Mouse (Mus musculus) G1E (cell line): ENCODE data around the gene Rrp9. TPM values are rescaled to one million over a fixed set of nuclear protein-coding genes. Genes with fewer than 3 reads are reported as not detected.
A peak's percentile ranks its signal among the peaks of the same experiment; 100 is the strongest.

ENCODE experiments used
- ATAC-seq: 2 replicates; pipeline ENCODE4 v1.8.0; 2016; ENCODE audit warnings: mild to moderate bottlenecking; ENCODE audit not compliant: insufficient number of reproducible peaks, poor library complexity, low FRiP score, severe bottlenecking; ENCODE audit errors: extremely low read depth
- DNase-seq: peaks from one replicate; pipeline ENCODE4 v3.0.0; 2012; ENCODE audit warnings: low spot score
- H3K27me3 ChIP-seq: 2 replicates; pipeline ENCODE4 v1.6.1; 2012; ENCODE audit warnings: mild to moderate bottlenecking, low read length, inconsistent platforms; ENCODE audit not compliant: insufficient read depth
- H3K36me3 ChIP-seq: replicated peaks from 2 replicates; pipeline ENCODE3; 2012; ENCODE audit warnings: mild to moderate bottlenecking, inconsistent platforms
- H3K4me1 ChIP-seq: 2 replicates; pipeline ENCODE4 v1.6.1; 2012; ENCODE audit warnings: low read depth, low read length, inconsistent platforms, mixed read lengths; ENCODE audit not compliant: insufficient read depth
- H3K4me3 ChIP-seq: 2 replicates; pipeline ENCODE4 v1.5.1; 2012; ENCODE audit warnings: low read depth, mild to moderate bottlenecking, inconsistent platforms, low read length, moderate library complexity, mixed read lengths
- H3K9me3 ChIP-seq: replicated peaks from 2 replicates; pipeline ENCODE4 v1.6.1; 2012; ENCODE audit warnings: inconsistent platforms
- CTCF ChIP-seq: IDR thresholded peaks from 2 replicates; pipeline ENCODE4 v1.5.1; 2012; ENCODE audit warnings: low read depth, low read length, inconsistent platforms, mixed read lengths
- GATA1 ChIP-seq: IDR thresholded peaks from 2 replicates; pipeline ENCODE4 v1.6.1; 2012; ENCODE audit warnings: borderline replicate concordance, low read length, inconsistent platforms, mixed read lengths
- GATA2 ChIP-seq: IDR thresholded peaks from 2 replicates; pipeline ENCODE4 v1.6.1; 2012; ENCODE audit warnings: low read depth, low read length, inconsistent platforms, borderline replicate concordance
- POLR2AphosphoS5 ChIP-seq: IDR thresholded peaks from 2 replicates; pipeline ENCODE4 v1.6.1; 2012; ENCODE audit warnings: low read depth, low read length, inconsistent platforms; ENCODE audit not compliant: insufficient replicate concordance
- TAL1 ChIP-seq: conservative IDR thresholded peaks from 2 replicates; pipeline ENCODE4 v1.6.1; 2012; ENCODE audit warnings: low read depth, low read length, inconsistent platforms, mixed read lengths
- polyA plus RNA-seq: library from polyadenylated mRNA; stranded (reverse); fragments of >175 nt; gene quantifications from 2 replicates; pipeline ENCODE4 v1.2.3, GENCODE M21; 2012
- total RNA-seq, 2 experiments: library from RNA; stranded (forward) in 1 of 2; stranded (reverse) in 1 of 2; fragments of 200-1000 nt in 1 of 2; fragments of >200 nt in 1 of 2; fragmentation: Nextera tagmentation in 1 of 2; gene quantifications; 2 replicates each; pipeline ENCODE4 v1.2.3; 2014 to 2017

The Rrp9 gene
- total and polyA plus RNA-seq, 3 experiments = 25.7 to 357 (median 32.6) TPM

DNA sequence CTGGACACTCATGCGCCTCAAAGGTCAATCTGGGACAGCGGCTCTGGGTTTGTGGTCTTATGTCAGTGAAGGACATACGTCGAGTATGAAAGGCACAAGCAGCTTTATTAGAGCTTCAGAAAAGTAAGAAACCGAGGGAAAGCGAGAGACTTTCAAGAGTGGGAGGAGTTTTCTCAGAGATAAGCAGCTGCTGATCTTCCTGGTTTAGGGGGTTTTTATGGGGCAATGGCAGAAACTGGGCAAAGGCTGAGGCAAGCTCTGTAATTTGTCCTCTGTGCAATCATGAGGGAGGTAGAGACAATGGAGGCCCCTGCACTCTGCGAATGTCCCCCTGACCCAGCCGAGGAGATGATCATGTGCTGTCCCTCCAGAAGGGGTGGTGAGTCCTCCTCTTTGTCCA lies 44.1 kb downstream of the Rrp9 start:
- DNase-seq (peak; percentile 84), ATAC-seq (peak; percentile 72)
- no peaks in the 10 kb centered on the region for H3K27me3 ChIP-seq
- peak overlapping the region; percentile 67 for H3K4me3 ChIP-seq
- peaks cover 55% of the 10 kb centered on the region for H3K4me1 ChIP-seq
- H3K36me3 ChIP-seq = peaks cover under 1% of the 10 kb centered on the region
- TF ChIP-seq CTCF (no peak), TAL1 (peak; percentile 67)
- H3K9me3 ChIP-seq = no peaks in the 10 kb centered on the region

DNA sequence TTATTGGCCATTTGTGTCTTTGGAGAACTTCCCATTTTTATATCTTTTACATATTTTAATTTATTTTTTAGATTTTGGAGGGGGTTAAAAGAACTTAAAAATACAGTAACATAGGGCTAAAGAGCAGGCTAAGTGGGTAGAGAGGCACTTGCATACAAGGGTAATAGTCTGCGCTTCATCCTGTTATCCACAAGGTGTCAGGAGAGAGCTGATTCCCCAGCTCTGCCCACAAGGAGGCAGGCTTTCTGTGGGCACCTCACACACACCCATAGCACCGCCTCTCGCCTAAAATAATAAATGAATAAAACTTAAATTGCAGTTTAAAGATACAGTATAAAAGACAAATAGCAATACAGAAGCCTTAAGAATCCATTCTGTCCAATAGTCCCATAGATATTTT lies 56.1 kb downstream of the Rrp9 start:
- peak; percentile 33 for DNase-seq

DNA sequence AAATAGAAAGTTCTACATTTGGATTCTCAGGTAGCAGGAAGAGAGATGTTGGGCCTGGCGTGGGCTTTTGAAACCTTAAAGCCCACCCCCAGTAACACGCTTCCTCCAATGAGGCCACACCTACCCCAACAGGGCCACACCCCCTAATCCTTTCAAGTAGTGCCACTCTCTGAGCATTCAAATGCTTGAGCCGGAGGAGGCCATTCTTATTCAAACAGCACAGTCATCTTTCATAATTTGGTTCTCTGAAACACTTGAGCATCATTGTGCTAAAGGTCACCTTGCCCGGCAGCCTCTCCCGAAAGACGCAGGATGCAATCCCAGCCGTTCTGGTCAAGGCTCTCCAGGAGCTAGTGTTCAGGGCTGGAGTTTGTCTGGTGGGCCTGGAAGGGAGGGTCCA lies 58.5 kb downstream of the Rrp9 start:
- no peaks in the 10 kb centered on the region; the same call in 1 of the 2 replicates for H3K9me3 ChIP-seq
- no peak for ATAC-seq
- no peaks in the 10 kb centered on the region for H3K36me3 ChIP-seq
- H3K27me3 ChIP-seq = peaks cover under 1% of the 10 kb centered on the region; the same call in 1 of the 2 replicates
- no peak overlapping the region for H3K4me3 ChIP-seq
- TF ChIP-seq GATA2 (no peak), POLR2AphosphoS5 (no peak), CTCF (no peak), GATA1 (no peak), TAL1 (no peak)
- DNase-seq = no peak
- H3K4me1 ChIP-seq = no peaks in the 10 kb centered on the region; the same call in 1 of the 2 replicates

More for the DNA sequence above, 56.1 kb downstream of the Rrp9 start:
- no peak for ATAC-seq
- no peak overlapping the region for H3K4me3 ChIP-seq
- H3K9me3 ChIP-seq = no peaks in the 10 kb centered on the region
- H3K27me3 ChIP-seq = peaks cover 10% of the 10 kb centered on the region; the same call in 1 of the 2 replicates
- H3K36me3 ChIP-seq = no peaks in the 10 kb centered on the region
- H3K4me1 ChIP-seq = no peaks in the 10 kb centered on the region; the same call in 1 of the 2 replicates
- TF ChIP-seq GATA2 (no peak), POLR2AphosphoS5 (no peak), CTCF (peak; percentile 70), GATA1 (no peak), TAL1 (no peak)

DNA sequence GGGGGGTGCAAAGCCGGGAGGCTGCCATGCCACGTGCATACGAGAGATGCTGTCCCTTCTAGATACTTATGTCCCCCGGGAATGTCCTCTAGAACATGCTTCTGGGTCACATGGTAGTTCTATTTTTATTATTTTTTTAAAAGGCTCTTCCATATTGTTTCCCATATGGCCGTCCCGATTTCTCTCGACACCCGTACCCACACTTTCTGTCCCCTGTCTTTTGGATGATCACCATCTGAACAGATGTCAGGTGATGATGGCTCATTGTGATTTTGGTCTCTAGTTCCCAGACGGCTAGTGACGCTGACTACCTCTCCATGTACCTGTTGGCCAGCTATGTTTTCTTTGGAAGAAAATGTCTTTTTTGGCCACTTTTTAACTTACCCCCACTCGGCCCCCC lies 59.2 kb downstream of the Rrp9 start:
- no peaks in the 10 kb centered on the region; the same call in 1 of the 2 replicates for H3K4me1 ChIP-seq
- no peaks in the 10 kb centered on the region for H3K36me3 ChIP-seq
- H3K4me3 ChIP-seq = no peak overlapping the region
- ATAC-seq (no peak), DNase-seq (no peak)
- no peaks in the 10 kb centered on the region; the same call in 1 of the 2 replicates for H3K27me3 ChIP-seq
- peaks cover under 1% of the 10 kb centered on the region; the same call in 1 of the 2 replicates for H3K9me3 ChIP-seq
- TF ChIP-seq GATA1 (no peak), CTCF (no peak), GATA2 (no peak), POLR2AphosphoS5 (no peak), TAL1 (no peak)

Other genes starting within 250 kb of the Rrp9 start
- 59.1 and 67.8 TPM in 2 replicates for gene Alas1, start 227.3 kb upstream of the Rrp9 start, total RNA-seq (2014; fragmentation: Nextera tagmentation)
- 41.7 and 44.2 TPM in 2 replicates for gene Alas1, start 227.3 kb upstream of the Rrp9 start, total RNA-seq (2017)
- 8.5 and 10.3 TPM in 2 replicates for gene Alas1, start 227.3 kb upstream of the Rrp9 start, polyA plus RNA-seq
- gene Poc1a, start 194.9 kb upstream of the Rrp9 start, total RNA-seq (2014; fragmentation: Nextera tagmentation) = 20.2 and 31.7 TPM in 2 replicates
- 25.6 and 28.8 TPM in 2 replicates for gene Poc1a, start 194.9 kb upstream of the Rrp9 start, total RNA-seq (2017)
- gene Poc1a, start 194.9 kb upstream of the Rrp9 start, polyA plus RNA-seq = 8.8 and 14.8 TPM in 2 replicates
- 49.3 and 50.4 TPM in 2 replicates for gene Dusp7, start 107.3 kb upstream of the Rrp9 start, total RNA-seq (2014; fragmentation: Nextera tagmentation)
- 7.8 and 8.6 TPM in 2 replicates for gene Dusp7, start 107.3 kb upstream of the Rrp9 start, total RNA-seq (2017)
- gene Dusp7, start 107.3 kb upstream of the Rrp9 start, polyA plus RNA-seq = 27.3 and 32.5 TPM in 2 replicates
- 149 and 190 TPM in 2 replicates for gene Rpl29, start 46.5 kb upstream of the Rrp9 start, total RNA-seq (2014; fragmentation: Nextera tagmentation)
- gene Rpl29, start 46.5 kb upstream of the Rrp9 start, total RNA-seq (2017) = 81.1 and 107 TPM in 2 replicates
- 29.5 and 38.8 TPM in 2 replicates for gene Rpl29, start 46.5 kb upstream of the Rrp9 start, polyA plus RNA-seq
- gene Acy1, start 37.6 kb upstream of the Rrp9 start, total RNA-seq (2014; fragmentation: Nextera tagmentation) = 6.0 and 11.6 TPM in 2 replicates
- gene Acy1, start 37.6 kb upstream of the Rrp9 start, total RNA-seq (2017) = 11.0 and 17.1 TPM in 2 replicates
- gene Acy1, start 37.6 kb upstream of the Rrp9 start, polyA plus RNA-seq = 12.7 and 16.5 TPM in 2 replicates
- gene Abhd14b, start 28.5 kb upstream of the Rrp9 start, total RNA-seq (2014; fragmentation: Nextera tagmentation) = 6.9 and 7.7 TPM in 2 replicates
- 2.6 and 3.1 TPM in 2 replicates for gene Abhd14b, start 28.5 kb upstream of the Rrp9 start, total RNA-seq (2017)
- gene Abhd14b, start 28.5 kb upstream of the Rrp9 start, polyA plus RNA-seq = 2.3 and 3.1 TPM in 2 replicates
- gene Abhd14a, start 28.3 kb upstream of the Rrp9 start, total RNA-seq (2014; fragmentation: Nextera tagmentation) = 4.8 and 5.7 TPM in 2 replicates
- 7.7 and 8.4 TPM in 2 replicates for gene Abhd14a, start 28.3 kb upstream of the Rrp9 start, total RNA-seq (2017)
- 22.4 and 24.0 TPM in 2 replicates for gene Abhd14a, start 28.3 kb upstream of the Rrp9 start, polyA plus RNA-seq
- gene Pcbp4, start 22.7 kb upstream of the Rrp9 start, total RNA-seq (2014; fragmentation: Nextera tagmentation) = 9.2 and 9.9 TPM in 2 replicates
- 2.8 and 3.0 TPM in 2 replicates for gene Pcbp4, start 22.7 kb upstream of the Rrp9 start, total RNA-seq (2017)
- gene Pcbp4, start 22.7 kb upstream of the Rrp9 start, polyA plus RNA-seq = 18.9 and 22.1 TPM in 2 replicates
- gene Gpr62, start 10.0 kb upstream of the Rrp9 start, total RNA-seq (2014; fragmentation: Nextera tagmentation) = not detected in 2 replicates
- gene Gpr62, start 10.0 kb upstream of the Rrp9 start, total RNA-seq (2017) = not detected in 2 replicates
- not detected in 2 replicates for gene Gpr62, start 10.0 kb upstream of the Rrp9 start, polyA plus RNA-seq
- 3.5 TPM in 1 of 2 replicates, not detected in the other for gene Parp3, start 986 bp downstream of the Rrp9 start, total RNA-seq (2014; fragmentation: Nextera tagmentation)
- gene Parp3, start 986 bp downstream of the Rrp9 start, total RNA-seq (2017) = 2.8 and 3.2 TPM in 2 replicates
- 0.48 and 0.85 TPM in 2 replicates for gene Parp3, start 986 bp downstream of the Rrp9 start, polyA plus RNA-seq
- not detected in 2 replicates for gene Iqcf1, start 24.0 kb downstream of the Rrp9 start, total RNA-seq (2014; fragmentation: Nextera tagmentation)
- gene Iqcf1, start 24.0 kb downstream of the Rrp9 start, total RNA-seq (2017) = not detected in 2 replicates
- gene Iqcf1, start 24.0 kb downstream of the Rrp9 start, polyA plus RNA-seq = not detected in 2 replicates
- gene Iqcf5, start 38.6 kb downstream of the Rrp9 start, total RNA-seq (2014; fragmentation: Nextera tagmentation) = 3.6 and 5.3 TPM in 2 replicates
- 0.76 and 1.2 TPM in 2 replicates for gene Iqcf5, start 38.6 kb downstream of the Rrp9 start, total RNA-seq (2017)
- gene Iqcf5, start 38.6 kb downstream of the Rrp9 start, polyA plus RNA-seq = 0.13 TPM in 1 of 2 replicates, not detected in the other
- gene Iqcf3, start 85.7 kb downstream of the Rrp9 start, total RNA-seq (2014; fragmentation: Nextera tagmentation) = not detected in 2 replicates
- not detected in 2 replicates for gene Iqcf3, start 85.7 kb downstream of the Rrp9 start, total RNA-seq (2017)
- gene Iqcf3, start 85.7 kb downstream of the Rrp9 start, polyA plus RNA-seq = not detected in 2 replicates
- gene Iqcf4, start 95.0 kb downstream of the Rrp9 start, total RNA-seq (2014; fragmentation: Nextera tagmentation) = not detected in 2 replicates
- gene Iqcf4, start 95.0 kb downstream of the Rrp9 start, total RNA-seq (2017) = not detected in 2 replicates
- gene Iqcf4, start 95.0 kb downstream of the Rrp9 start, polyA plus RNA-seq = not detected in 2 replicates
- gene Iqcf6, start 150.6 kb downstream of the Rrp9 start, total RNA-seq (2014; fragmentation: Nextera tagmentation) = not detected in 2 replicates
- not detected in 2 replicates for gene Iqcf6, start 150.6 kb downstream of the Rrp9 start, total RNA-seq (2017)
- not detected in 2 replicates for gene Iqcf6, start 150.6 kb downstream of the Rrp9 start, polyA plus RNA-seq
- not detected in 2 replicates for gene Grm2, start 180.1 kb downstream of the Rrp9 start, total RNA-seq (2014; fragmentation: Nextera tagmentation)
- gene Grm2, start 180.1 kb downstream of the Rrp9 start, total RNA-seq (2017) = 0.12 and 0.16 TPM in 2 replicates
- gene Grm2, start 180.1 kb downstream of the Rrp9 start, polyA plus RNA-seq = not detected in 2 replicates
- gene Tex264, start 210.0 kb downstream of the Rrp9 start, total RNA-seq (2014; fragmentation: Nextera tagmentation) = 39.7 and 54.5 TPM in 2 replicates
- gene Tex264, start 210.0 kb downstream of the Rrp9 start, total RNA-seq (2017) = 52.3 and 63.6 TPM in 2 replicates
- gene Tex264, start 210.0 kb downstream of the Rrp9 start, polyA plus RNA-seq = 39.1 and 40.6 TPM in 2 replicates